Mouse (Mus musculus) MEL (cell line): Measurements from ENCODE around the gene Rora. TPM values are rescaled to one million over a fixed set of nuclear protein-coding genes. Genes with fewer than 3 reads are reported as not detected.

Source experiments
- DNase-seq: peaks from one replicate; pipeline ENCODE4 v3.0.0; 2011; ENCODE audit warnings: low read depth, low spot score
- H3K27ac ChIP-seq: 2 replicates; pipeline ENCODE4 v1.5.1; 2012; ENCODE audit warnings: low read depth, mild to moderate bottlenecking, control low read depth, low read length, moderate library complexity; ENCODE audit not compliant: control insufficient read depth
- H3K27me3 ChIP-seq, 2 experiments: fragments of 150-350 bp in 1 of 2; sonication (generic) in 1 of 2; 2 replicates each; pipeline ENCODE4 v1.6.1; 2012; ENCODE audit warnings: low read length in 2 of 2, mild to moderate bottlenecking in 2 of 2, improper control_type of control experiment in 1 of 2, moderate library complexity in 1 of 2; ENCODE audit not compliant: insufficient read depth in 2 of 2, control insufficient read depth in 1 of 2
- H3K36me3 ChIP-seq, 2 experiments: 2 replicates each; pipeline ENCODE4 v1.6.1; 2012 to 2014; ENCODE audit warnings: low read length in 2 of 2, improper control_type of control experiment in 1 of 2, inconsistent platforms in 1 of 2, mild to moderate bottlenecking in 1 of 2; ENCODE audit not compliant: insufficient read depth in 2 of 2, control insufficient read depth in 1 of 2
- H3K4me1 ChIP-seq, 2 experiments: fragments of 150-350 bp in 1 of 2; sonication (generic) in 1 of 2; 2 replicates each; pipeline ENCODE4 v1.6.1; 2012; ENCODE audit warnings: low read length in 2 of 2, improper control_type of control experiment in 1 of 2, mild to moderate bottlenecking in 1 of 2; ENCODE audit not compliant: insufficient read depth in 2 of 2, control insufficient read depth in 1 of 2
- H3K4me3 ChIP-seq, 2 experiments: fragments of 150-350 bp in 1 of 2; sonication (generic) in 1 of 2; 2 replicates each; pipeline ENCODE4 v1.5.1; 2012; ENCODE audit warnings: low read depth in 2 of 2, low read length in 2 of 2, mild to moderate bottlenecking in 2 of 2, moderate library complexity in 2 of 2, control low read depth in 1 of 2, improper control_type of control experiment in 1 of 2; ENCODE audit not compliant: control insufficient read depth in 1 of 2, insufficient read depth in 1 of 2
- H3K79me2 ChIP-seq: 2 replicates; pipeline ENCODE4 v1.6.1; 2012; ENCODE audit warnings: mild to moderate bottlenecking, low read length, moderate library complexity; ENCODE audit not compliant: control insufficient read depth, poor library complexity, insufficient read depth
- H3K9ac ChIP-seq: 2 replicates; pipeline ENCODE4 v1.6.1; 2012; ENCODE audit warnings: low read depth, mild to moderate bottlenecking, control low read depth, low read length, moderate library complexity; ENCODE audit not compliant: control insufficient read depth, poor library complexity, severe bottlenecking
- H3K9me3 ChIP-seq: fragments of 150-350 bp; sonication (generic); replicated peaks from 2 replicates; pipeline ENCODE4 v1.6.1; 2012; ENCODE audit warnings: mild to moderate bottlenecking, low read length, improper control_type of control experiment, moderate library complexity; ENCODE audit not compliant: insufficient read depth
- BHLHE40 ChIP-seq: IDR thresholded peaks from 2 replicates; pipeline ENCODE4 v1.6.1; 2012; ENCODE audit warnings: low read depth, mild to moderate bottlenecking, inconsistent platforms, low read length, improper control_type of control experiment, borderline replicate concordance
- CHD1 ChIP-seq: IDR thresholded peaks from 2 replicates; pipeline ENCODE4 v1.6.1; 2012; ENCODE audit warnings: low read depth, mild to moderate bottlenecking, inconsistent platforms, low read length, improper control_type of control experiment
- E2F4 ChIP-seq: IDR thresholded peaks from 2 replicates; pipeline ENCODE4 v1.6.1; 2011; ENCODE audit warnings: low read depth, low read length, improper control_type of control experiment, borderline replicate concordance
- EP300 ChIP-seq, 2 experiments: IDR thresholded peaks; 2 replicates each; pipeline ENCODE4 v1.6.1; 2011; ENCODE audit warnings: improper control_type of control experiment in 2 of 2, low read length in 2 of 2, low read depth in 1 of 2, mild to moderate bottlenecking in 1 of 2
- ETS1 ChIP-seq: IDR thresholded peaks from 2 replicates; pipeline ENCODE4 v1.6.1; 2012; ENCODE audit warnings: low read depth, mild to moderate bottlenecking, inconsistent platforms, low read length, improper control_type of control experiment, moderate library complexity
- GATA1 ChIP-seq: IDR thresholded peaks from 2 replicates; pipeline ENCODE4 v1.6.1; 2011; ENCODE audit warnings: low read depth, low read length, improper control_type of control experiment
- MAFK ChIP-seq: IDR thresholded peaks from 2 replicates; pipeline ENCODE4 v1.6.1; 2011; ENCODE audit warnings: low read depth, mild to moderate bottlenecking, low read length, improper control_type of control experiment, borderline replicate concordance
- MAX ChIP-seq: IDR thresholded peaks from 2 replicates; pipeline ENCODE4 v1.6.1; 2011; ENCODE audit warnings: low read length, improper control_type of control experiment
- MAZ ChIP-seq: IDR thresholded peaks from 2 replicates; pipeline ENCODE4 v1.6.1; 2012; ENCODE audit warnings: low read depth, mild to moderate bottlenecking, inconsistent platforms, low read length, improper control_type of control experiment
- MXI1 ChIP-seq: IDR thresholded peaks from 2 replicates; pipeline ENCODE4 v1.6.1; 2011; ENCODE audit warnings: mild to moderate bottlenecking, low read depth, low read length, improper control_type of control experiment
- MYB ChIP-seq: IDR thresholded peaks from 2 replicates; pipeline ENCODE4 v1.6.1; 2011; ENCODE audit warnings: mild to moderate bottlenecking, low read depth, low read length, improper control_type of control experiment
- MYC ChIP-seq: IDR thresholded peaks from 2 replicates; pipeline ENCODE4 v1.6.1; 2011; ENCODE audit warnings: low read depth, mild to moderate bottlenecking, low read length, improper control_type of control experiment, moderate library complexity
- NRF1 ChIP-seq: IDR thresholded peaks from 2 replicates; pipeline ENCODE4 v1.6.1; 2014; ENCODE audit warnings: low read depth, mild to moderate bottlenecking, inconsistent platforms, low read length, improper control_type of control experiment, moderate library complexity; ENCODE audit not compliant: poor library complexity, insufficient read depth, severe bottlenecking
- POLR2A ChIP-seq, 2 experiments: IDR thresholded peaks; 2 replicates each; pipeline ENCODE4 v1.6.1; 2011 to 2012; ENCODE audit warnings: low read length in 2 of 2, mild to moderate bottlenecking in 2 of 2, control low read depth in 1 of 2, improper control_type of control experiment in 1 of 2, low read depth in 1 of 2, moderate library complexity in 1 of 2; ENCODE audit not compliant: control insufficient read depth in 1 of 2, insufficient read depth in 1 of 2, poor library complexity in 1 of 2
- POLR2AphosphoS2 ChIP-seq: IDR thresholded peaks from 2 replicates; pipeline ENCODE4 v1.6.1; 2011; ENCODE audit warnings: low read length, improper control_type of control experiment
- RAD21 ChIP-seq: IDR thresholded peaks from 2 replicates; pipeline ENCODE4 v1.6.1; 2011; ENCODE audit warnings: mild to moderate bottlenecking, low read depth, low read length, improper control_type of control experiment
- RCOR1 ChIP-seq: IDR thresholded peaks from 2 replicates; pipeline ENCODE4 v1.6.1; 2012; ENCODE audit warnings: low read depth, mild to moderate bottlenecking, inconsistent platforms, low read length, improper control_type of control experiment
- SIN3A ChIP-seq: IDR thresholded peaks from 2 replicates; pipeline ENCODE4 v1.6.1; 2012; ENCODE audit warnings: low read length, improper control_type of control experiment, inconsistent platforms
- TAL1 ChIP-seq: IDR thresholded peaks from 2 replicates; pipeline ENCODE4 v1.6.1; 2012; ENCODE audit warnings: mild to moderate bottlenecking, inconsistent platforms, low read length, moderate library complexity, mixed read lengths
- TBP ChIP-seq: IDR thresholded peaks from 2 replicates; pipeline ENCODE4 v1.8.0; 2011; ENCODE audit warnings: low read depth, low read length, improper control_type of control experiment
- TCF12 ChIP-seq: IDR thresholded peaks from 2 replicates; pipeline ENCODE4 v1.6.1; 2014; ENCODE audit warnings: low read depth, mild to moderate bottlenecking, inconsistent platforms, low read length, improper control_type of control experiment, moderate library complexity
- UBTF ChIP-seq: IDR thresholded peaks from 2 replicates; pipeline ENCODE4 v1.6.1; 2012; ENCODE audit warnings: low read depth, mild to moderate bottlenecking, inconsistent platforms, low read length, improper control_type of control experiment, moderate library complexity, borderline replicate concordance; ENCODE audit not compliant: insufficient read depth
- USF2 ChIP-seq, 2 experiments: IDR thresholded peaks; 2 replicates each; pipeline ENCODE4 v1.6.1; 2011 to 2012; ENCODE audit warnings: improper control_type of control experiment in 2 of 2, low read length in 2 of 2, borderline replicate concordance in 1 of 2, inconsistent platforms in 1 of 2, low read depth in 1 of 2, mild to moderate bottlenecking in 1 of 2; ENCODE audit not compliant: insufficient read depth in 1 of 2
- ZMIZ1 ChIP-seq: IDR thresholded peaks from 2 replicates; pipeline ENCODE4 v1.6.1; 2012; ENCODE audit warnings: low read depth, mild to moderate bottlenecking, inconsistent platforms, low read length, improper control_type of control experiment, moderate library complexity
- polyA plus RNA-seq, 2 experiments: library from polyadenylated mRNA; stranded (reverse) in 1 of 2; unstranded in 1 of 2; fragments of >175 nt in 1 of 2; fragments of >200 nt in 1 of 2; gene quantifications; 2 replicates each; pipeline versions ENCODE4 v1.2.1 to v1.2.4; 2012; ENCODE audit warnings: low replicate concordance in 2 of 2, low read depth in 1 of 2; ENCODE audit not compliant: insufficient read length in 2 of 2, insufficient read depth in 1 of 2, missing spikeins in 1 of 2
- total RNA-seq: library from RNA; depleted of rRNA; stranded (reverse); fragments of 300-350 nt; gene quantifications from 2 replicates; pipeline ENCODE4 v1.2.3, GENCODE M21; 2012

Rora gene
- total and polyA plus RNA-seq, 3 experiments, result not detected

DNA sequence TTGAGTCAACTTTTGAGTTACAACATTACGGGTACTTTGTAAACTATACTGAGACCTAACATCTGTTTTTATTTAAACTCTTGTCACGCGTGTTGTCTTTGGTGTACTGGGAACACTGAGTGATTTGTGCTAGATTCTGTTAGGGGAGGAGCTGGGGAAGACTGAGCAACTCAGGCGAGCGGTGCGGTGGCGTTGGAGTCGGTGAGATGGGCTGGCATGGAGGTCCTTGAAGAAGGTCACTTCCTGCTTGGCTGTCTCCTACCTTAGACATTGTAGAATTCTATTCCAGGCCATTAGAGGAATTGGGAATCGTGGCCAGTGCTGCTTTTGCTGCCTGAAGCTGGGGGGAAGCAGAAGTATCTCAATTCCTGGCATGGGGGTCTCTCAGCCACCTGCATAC is 162.3 kb downstream of the Rora start:
- no peaks in the 10 kb centered on the region for H3K36me3 ChIP-seq
- DNase-seq, result no peak
- H3K27me3 ChIP-seq, result no peaks in the 10 kb centered on the region
- no peak overlapping the region for H3K4me3 ChIP-seq
- H3K27ac ChIP-seq, result no peak overlapping the region
- TF ChIP-seq EP300 (IDR thresholded peaks at IDR 0.05; ENCODE audit: low read depth in 1 of 2, low read length in 2 of 2) (no peak), SIN3A (no peak), RCOR1 (no peak), E2F4 (no peak), BHLHE40 (no peak), GATA1 (no peak), TAL1 (no peak), CHD1 (no peak), MAX (no peak), POLR2AphosphoS2 (no peak), RAD21 (no peak), MAFK (no peak), MXI1 (no peak), ZMIZ1 (no peak), MYB (no peak)
- H3K79me2 ChIP-seq, result no peaks in the 10 kb centered on the region
- no peaks in the 10 kb centered on the region for H3K9me3 ChIP-seq
- H3K4me1 ChIP-seq, result no peaks in the 10 kb centered on the region
- H3K9ac ChIP-seq, result no peak overlapping the region

DNA sequence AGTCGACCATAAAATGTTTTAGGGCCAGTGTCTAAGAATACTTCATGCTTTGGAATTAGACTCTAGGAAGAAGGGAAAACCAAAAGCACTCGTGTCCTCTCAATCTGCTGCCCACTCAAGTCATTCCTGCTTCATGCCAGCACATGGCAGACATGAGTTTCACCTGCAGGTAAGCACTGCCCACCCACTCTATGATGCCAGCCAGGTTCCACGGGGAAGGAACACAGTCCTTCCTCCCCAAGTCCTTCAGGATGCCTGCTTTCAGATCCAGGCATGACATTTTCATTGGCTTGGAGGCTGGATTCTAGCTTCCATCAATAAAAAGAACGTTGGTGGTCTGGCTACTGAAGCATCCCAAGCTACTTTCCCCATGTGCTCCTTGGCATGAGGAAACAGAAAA is 166.4 kb downstream of the Rora start:
- no peak overlapping the region for H3K4me3 ChIP-seq
- no peaks in the 10 kb centered on the region for H3K27me3 ChIP-seq
- H3K9ac ChIP-seq, result no peak overlapping the region
- no peak for TF ChIP-seq MAFK
- no peak for TF ChIP-seq TBP
- TF ChIP-seq MAX, result no peak
- no peak for TF ChIP-seq MYC
- no peaks in the 10 kb centered on the region for H3K9me3 ChIP-seq
- no peaks in the 10 kb centered on the region for H3K79me2 ChIP-seq
- no peaks in the 10 kb centered on the region for H3K36me3 ChIP-seq
- H3K27ac ChIP-seq, result no peak overlapping the region
- no peak for DNase-seq
- H3K4me1 ChIP-seq, result no peaks in the 10 kb centered on the region

DNA sequence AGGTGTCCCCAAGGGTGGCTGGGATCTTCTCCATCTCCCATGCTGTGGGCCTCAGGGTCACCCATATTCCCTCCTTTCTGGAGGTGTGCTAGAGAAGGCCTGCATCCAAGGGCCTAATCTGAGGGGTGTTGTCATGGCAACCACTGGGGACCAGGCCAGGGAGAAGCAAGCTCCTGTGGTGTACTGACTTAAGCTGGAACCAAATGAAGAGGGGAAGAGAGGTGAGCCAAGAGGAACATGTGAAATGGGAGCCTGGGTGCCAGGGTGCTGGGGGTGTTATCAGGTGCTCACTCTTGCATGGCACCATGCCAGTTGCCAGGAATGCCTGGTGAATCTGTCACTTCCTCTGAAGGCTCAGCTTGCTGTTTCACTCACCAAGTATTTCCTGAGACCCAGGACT is 166.9 kb downstream of the Rora start:
- H3K9ac ChIP-seq, result no peak overlapping the region
- H3K27me3 ChIP-seq, result no peaks in the 10 kb centered on the region
- no peak for DNase-seq
- H3K79me2 ChIP-seq, result no peaks in the 10 kb centered on the region
- H3K4me3 ChIP-seq, result no peak overlapping the region
- TF ChIP-seq MAZ, result no peak
- TF ChIP-seq USF2 (IDR thresholded peaks at IDR 0.05; ENCODE audit: borderline replicate concordance in 1 of 2, insufficient read depth in 1 of 2, low read depth in 1 of 2, low read length in 2 of 2), result no peak
- TF ChIP-seq TCF12, result no peak
- no peak for TF ChIP-seq UBTF
- no peak for TF ChIP-seq MAX
- TF ChIP-seq NRF1, result no peak
- TF ChIP-seq ETS1, result no peak
- TF ChIP-seq POLR2A (IDR thresholded peaks at IDR 0.05; ENCODE audit: control insufficient read depth in 1 of 2, insufficient read depth in 1 of 2, low read depth in 1 of 2, low read length in 2 of 2, poor library complexity in 1 of 2), result no peak
- no peak overlapping the region for H3K27ac ChIP-seq
- H3K4me1 ChIP-seq, result no peaks in the 10 kb centered on the region
- no peaks in the 10 kb centered on the region for H3K9me3 ChIP-seq
- no peaks in the 10 kb centered on the region for H3K36me3 ChIP-seq
